Mouse (Mus musculus) heart, embryonic 13.5 days (tissue): Measurements from ENCODE around the gene Rps27l. TPM values are rescaled to one million over a fixed set of nuclear protein-coding genes. Genes with fewer than 3 reads are reported as not detected.
"Not testable (repeated sequence)": the region's sequence is repeated elsewhere in the genome, so short reads cannot be mapped to it uniquely, and the experiment has no call there.

Experiments used
- ATAC-seq: fragments of 200-750 bp; cut with Nextera tagmentation; 2 replicates; pipeline ENCODE4 v1.8.0; 2017; ENCODE audit warnings: moderate TSS enrichment; ENCODE audit not compliant: insufficient number of reproducible peaks, low FRiP score, low TSS enrichment; ENCODE audit errors: extremely low read depth
- H3K27ac ChIP-seq: fragments of 300-500 bp; sonication (generic); replicated peaks from 2 replicates; pipeline ENCODE4 v1.5.1; 2015; ENCODE audit warnings: moderate library complexity, mild to moderate bottlenecking, inconsistent platforms
- H3K27me3 ChIP-seq: fragments of 300-500 bp; sonication (generic); replicated peaks from 2 replicates; pipeline ENCODE4 v1.6.1; 2015; ENCODE audit warnings: mild to moderate bottlenecking, inconsistent platforms
- H3K36me3 ChIP-seq: fragments of 300-500 bp; sonication (generic); 2 replicates; pipeline ENCODE4 v1.6.1; 2015; ENCODE audit warnings: mild to moderate bottlenecking, inconsistent platforms
- H3K4me1 ChIP-seq: fragments of 300-500 bp; sonication (generic); 2 replicates; pipeline ENCODE4 v1.6.1; 2015; ENCODE audit warnings: inconsistent platforms
- H3K4me2 ChIP-seq: fragments of 300-500 bp; sonication (generic); 2 replicates; pipeline ENCODE4 v1.6.1; 2015; ENCODE audit warnings: inconsistent platforms, mild to moderate bottlenecking, moderate library complexity
- H3K4me3 ChIP-seq: fragments of 300-500 bp; sonication (generic); 2 replicates; pipeline ENCODE4 v1.5.1; 2015; ENCODE audit warnings: moderate library complexity, mild to moderate bottlenecking, inconsistent platforms
- H3K9ac ChIP-seq: fragments of 300-500 bp; sonication (generic); 2 replicates; pipeline ENCODE4 v1.6.1; 2015; ENCODE audit warnings: inconsistent platforms, mild to moderate bottlenecking, moderate library complexity
- H3K9me3 ChIP-seq: fragments of 300-500 bp; sonication (generic); 2 replicates; pipeline ENCODE4 v1.6.1; 2016; ENCODE audit warnings: inconsistent platforms
- WGBS: fragments of 180-500 bp; shearing (Covaris S2); methylation state at CpG from one replicate; pipeline ENCODE4 v1.1.7; 2015; ENCODE audit warnings: mixed read lengths; 5-methylcytosine and 5-hydroxymethylcytosine counted together
- polyA plus RNA-seq: library from polyadenylated mRNA; unstranded; fragments of >200 nt; fragmentation: Nextera tagmentation; extraction: Ambion mirVana; gene quantifications from 2 replicates; pipeline ENCODE4 v1.2.1, GENCODE M21; 2015

Rps27l gene
- polyA plus RNA-seq, 1 experiment from 2014 or later, result 523 TPM

- peak overlapping the region; percentile 33; the same call in 1 of the 2 replicates for H3K27ac ChIP-seq
- H3K9ac ChIP-seq, H3K4me3 ChIP-seq, H3K4me2 ChIP-seq, H3K36me3 ChIP-seq, H3K9me3 ChIP-seq, H3K27me3 ChIP-seq, ATAC-seq: not testable (repeated sequence)
- 79% methylated on average over 5 of the region's 5 CpGs for WGBS
- H3K4me1 ChIP-seq, result peaks cover 68% of the 10 kb centered on the region
These were observed 32.5 kb upstream of the Rps27l start for GRCm38 (mm10) chr9:66913254-66913934.

- H3K9ac ChIP-seq, result no peak overlapping the region
- no peaks in the 10 kb centered on the region for H3K27me3 ChIP-seq
- H3K36me3 ChIP-seq, result peaks cover 4% of the 10 kb centered on the region; the same call in 1 of the 2 replicates
- no peak overlapping the region for H3K4me3 ChIP-seq
- H3K27ac ChIP-seq, result peak overlapping the region; percentile 33; the same call in 1 of the 2 replicates
- no peak overlapping the region for H3K4me2 ChIP-seq
- peaks cover 68% of the 10 kb centered on the region for H3K4me1 ChIP-seq
- WGBS, result 72% methylated on average over 3 of the region's 3 CpGs
- H3K9me3 ChIP-seq, result no peaks in the 10 kb centered on the region
- ATAC-seq, result no peak
These were observed 31.3 kb upstream of the Rps27l start for GRCm38 (mm10) chr9:66914540-66914939.

- H3K4me1 ChIP-seq, result peaks cover 61% of the 10 kb centered on the region
- peaks cover 4% of the 10 kb centered on the region; the same call in 1 of the 2 replicates for H3K36me3 ChIP-seq
- H3K9me3 ChIP-seq, result no peaks in the 10 kb centered on the region
- no peak overlapping the region for H3K4me3 ChIP-seq
- no peak for ATAC-seq
- no peak overlapping the region for H3K9ac ChIP-seq
- 76% methylated on average over 5 of the region's 5 CpGs for WGBS
- H3K27ac ChIP-seq, result peak overlapping the region; percentile 48
- no peaks in the 10 kb centered on the region for H3K27me3 ChIP-seq
- H3K4me2 ChIP-seq, result peak overlapping the region; percentile 95
These were observed 30.5 kb upstream of the Rps27l start for GRCm38 (mm10) chr9:66915401-66915800.

GRCm38 (mm10) chr9:66915869-66916785 lies 29.8 kb upstream of the Rps27l start:
- peak overlapping the region; percentile 95 for H3K4me2 ChIP-seq
- H3K27me3 ChIP-seq, result no peaks in the 10 kb centered on the region
- no peaks in the 10 kb centered on the region for H3K9me3 ChIP-seq
- no peak overlapping the region for H3K4me3 ChIP-seq
- 0 out of 2 replicates have a peak overlapping the region, but pooled peaks have one; percentile 2 for H3K9ac ChIP-seq
- H3K27ac ChIP-seq, result peak overlapping the region; percentile 66
- WGBS, result 52% methylated on average over 9 of the region's 9 CpGs
- ATAC-seq, result no peak
- H3K4me1 ChIP-seq, result peaks cover 65% of the 10 kb centered on the region
- H3K36me3 ChIP-seq, result peaks cover 4% of the 10 kb centered on the region; the same call in 1 of the 2 replicates

GRCm38 (mm10) chr9:66917216-66917891 lies 28.5 kb upstream of the Rps27l start:
- ATAC-seq, result no peak
- peaks cover 4% of the 10 kb centered on the region; the same call in 1 of the 2 replicates for H3K36me3 ChIP-seq
- peak overlapping the region; percentile 95 for H3K4me2 ChIP-seq
- no peak overlapping the region for H3K4me3 ChIP-seq
- H3K9ac ChIP-seq, result no peak overlapping the region
- peaks cover 62% of the 10 kb centered on the region for H3K4me1 ChIP-seq
- H3K27ac ChIP-seq, result peak overlapping the region; percentile 66
- H3K27me3 ChIP-seq, result no peaks in the 10 kb centered on the region
- H3K9me3 ChIP-seq, result no peaks in the 10 kb centered on the region
- WGBS, result 77% methylated on average over 8 of the region's 8 CpGs

- no peaks in the 10 kb centered on the region for H3K9me3 ChIP-seq
- H3K36me3 ChIP-seq, result peaks cover 2% of the 10 kb centered on the region; the same call in 1 of the 2 replicates
- H3K4me1 ChIP-seq, result peaks cover 60% of the 10 kb centered on the region
- 57% methylated on average over 1 of the region's 1 CpGs for WGBS
- ATAC-seq, result no peak
- no peak overlapping the region; the same call in 1 of the 2 replicates for H3K9ac ChIP-seq
- no peaks in the 10 kb centered on the region for H3K27me3 ChIP-seq
- peak overlapping the region; percentile 95 for H3K4me2 ChIP-seq
- H3K27ac ChIP-seq, result no peak overlapping the region
- peak overlapping the region; percentile 79 for H3K4me3 ChIP-seq
These were observed 28.0 kb upstream of the Rps27l start for GRCm38 (mm10) chr9:66917892-66918255.

- 2% methylated on average over 27 of the region's 27 CpGs for WGBS
- Histone ChIP-seq H3K4me1 (peaks cover 54% of the 10 kb centered on the region), H3K9ac (peak overlapping the region; percentile 96), H3K4me3 (peak overlapping the region; percentile 79), H3K27me3 (no peaks in the 10 kb centered on the region), H3K4me2 (peak overlapping the region; percentile 95), H3K36me3 (no peaks in the 10 kb centered on the region), H3K9me3 (no peaks in the 10 kb centered on the region), H3K27ac (peak overlapping the region; percentile 91)
- no peak; the same call in 1 of the 2 replicates for ATAC-seq
These were observed 27.1 kb upstream of the Rps27l start for GRCm38 (mm10) chr9:66918672-66919330.

- under 1% methylated on average over 49 of the region's 49 CpGs for WGBS
- no peaks in the 10 kb centered on the region for H3K9me3 ChIP-seq
- ATAC-seq, result peak; percentile 99
- H3K4me2 ChIP-seq, result peak within 1 kb of the TSS; percentile 95
- peaks cover 47% of the 10 kb centered on the region for H3K4me1 ChIP-seq
- no peaks in the 10 kb centered on the region for H3K27me3 ChIP-seq
- H3K27ac ChIP-seq, result peak within 1 kb of the TSS; percentile 91
- peak within 1 kb of the TSS; percentile 96 for H3K9ac ChIP-seq
- H3K36me3 ChIP-seq, result no peaks in the 10 kb centered on the region
- H3K4me3 ChIP-seq, result peak within 1 kb of the TSS; percentile 79
These were observed 26.4 kb upstream of the Rps27l start, which contains the start of gene Rab8b for GRCm38 (mm10) chr9:66919382-66919971. Rab8b (minus strand) TSS chr9:66919687.

GRCm38 (mm10) chr9:66919981-66920380 lies 25.9 kb upstream of the Rps27l start:
- Histone ChIP-seq H3K27ac (peak overlapping the region; percentile 70), H3K27me3 (no peaks in the 10 kb centered on the region), H3K4me1 (peaks cover 43% of the 10 kb centered on the region), H3K4me2 (peak overlapping the region; percentile 95), H3K4me3 (peak overlapping the region; percentile 79), H3K9ac (peak overlapping the region; percentile 72), H3K9me3 (no peaks in the 10 kb centered on the region), H3K36me3 (no peaks in the 10 kb centered on the region)
- peak; percentile 11; the same call in 1 of the 2 replicates for ATAC-seq
- WGBS, result 2% methylated on average over 14 of the region's 14 CpGs
